Mouse (Mus musculus): ENCODE measurements around the gene Cacna1d.

Cacna1d gene

GRCm38 (mm10) chr14:30491342-30491741, at the start of gene Cacna1d:
TSS of gene Cacna1d (minus strand) at chr14:30491455.
- no peak for DNase-seq (ENCODE audit: low spot score)

GRCm38 (mm10) chr14:30533780-30534450, 42.7 kb upstream of the Cacna1d start:
- no peak for DNase-seq (ENCODE audit: low spot score)

GRCm38 (mm10) chr14:30531896-30532295, 40.6 kb upstream of the Cacna1d start:
- no peak for DNase-seq (ENCODE audit: low spot score)

- no peak for DNase-seq (ENCODE audit: low spot score)
Measured at GRCm38 (mm10) chr14:30531431-30531830, 40.2 kb upstream of the Cacna1d start.

- DNase-seq (ENCODE audit: low spot score): no peak
Measured at GRCm38 (mm10) chr14:30530726-30531269, 39.5 kb upstream of the Cacna1d start.

GRCm38 (mm10) chr14:30529454-30529853, 38.2 kb upstream of the Cacna1d start:
- no peak for DNase-seq (ENCODE audit: low spot score)

GRCm38 (mm10) chr14:30528961-30529360, 37.7 kb upstream of the Cacna1d start:
- DNase-seq (ENCODE audit: low spot score): no peak

GRCm38 (mm10) chr14:30528392-30528791, 37.1 kb upstream of the Cacna1d start:
- no peak for DNase-seq (ENCODE audit: low spot score)

GRCm38 (mm10) chr14:30523356-30523755, 32.1 kb upstream of the Cacna1d start:
- DNase-seq (ENCODE audit: low spot score): no peak

GRCm38 (mm10) chr14:30519323-30519722, 28.1 kb upstream of the Cacna1d start:
- DNase-seq (ENCODE audit: low spot score): no peak

GRCm38 (mm10) chr14:30515931-30516723, 24.9 kb upstream of the Cacna1d start:
- peak; percentile 32 for DNase-seq (ENCODE audit: low spot score)

- no peak for DNase-seq (ENCODE audit: low spot score)
Measured at GRCm38 (mm10) chr14:30512896-30513295, 21.6 kb upstream of the Cacna1d start.

- no peak for DNase-seq (ENCODE audit: low spot score)
Measured at GRCm38 (mm10) chr14:30510214-30510763, 19.0 kb upstream of the Cacna1d start.

GRCm38 (mm10) chr14:30504990-30505389, 13.7 kb upstream of the Cacna1d start:
- DNase-seq (ENCODE audit: low spot score): no peak

- no peak for DNase-seq (ENCODE audit: low spot score)
Measured at GRCm38 (mm10) chr14:30498202-30498601, 6.9 kb upstream of the Cacna1d start.

- no peak for DNase-seq (ENCODE audit: low spot score)
Measured at GRCm38 (mm10) chr14:30494998-30495397, 3.7 kb upstream of the Cacna1d start.

GRCm38 (mm10) chr14:30493276-30493675, 2.0 kb upstream of the Cacna1d start:
- no peak for DNase-seq (ENCODE audit: low spot score)

GRCm38 (mm10) chr14:30479361-30479948, 11.8 kb downstream of the Cacna1d start, which contains the start of gene Dcp1a:
TSS of gene Dcp1a (plus strand) at chr14:30479535.
- peak; percentile 97 for DNase-seq (ENCODE audit: low spot score)

GRCm38 (mm10) chr14:30474416-30474815, 16.8 kb downstream of the Cacna1d start:
- no peak for DNase-seq (ENCODE audit: low spot score)

- no peak for DNase-seq (ENCODE audit: low spot score)
Measured at GRCm38 (mm10) chr14:30473605-30474004, 17.6 kb downstream of the Cacna1d start.

GRCm38 (mm10) chr14:30463312-30463711, 27.9 kb downstream of the Cacna1d start:
- no peak for DNase-seq (ENCODE audit: low spot score)

GRCm38 (mm10) chr14:30459891-30460523, 31.2 kb downstream of the Cacna1d start:
- peak; percentile 93 for DNase-seq (ENCODE audit: low spot score)
